Mouse (Mus musculus): ENCODE measurements around the gene Cwc25. TPM values are rescaled to one million over a fixed set of nuclear protein-coding genes. Genes with fewer than 3 reads are reported as not detected.

Cwc25 gene
- polyA plus RNA-seq, 1 experiment from 2014 or later = 11.9 TPM

DNA sequence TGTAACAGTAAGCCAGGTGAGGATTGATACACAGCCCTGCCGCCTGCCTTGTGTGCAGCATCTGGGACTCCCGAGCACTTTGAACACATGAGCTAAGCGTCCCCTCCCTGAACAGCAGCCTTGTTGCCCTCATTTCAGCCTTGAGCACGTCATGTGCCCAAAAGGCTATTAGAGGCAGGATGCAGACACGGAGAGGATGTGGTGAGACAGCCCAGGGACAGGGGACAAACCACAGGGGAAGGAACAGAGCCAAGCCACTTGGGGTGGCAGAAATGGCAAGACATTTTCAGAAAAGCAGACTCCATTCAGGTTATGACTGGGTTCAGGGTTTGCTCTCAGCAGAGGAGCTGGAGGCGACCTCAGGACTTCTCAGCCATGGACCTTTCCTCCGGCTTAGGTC is 38.0 kb downstream of the Cwc25 start:
- Histone ChIP-seq H3K9ac (ENCODE audit: low read depth, low read length) (no peak overlapping the region), H3K9me3 (ENCODE audit: control insufficient read depth, low read length) (no peaks in the 10 kb centered on the region), H3K36me3 (ENCODE audit: control insufficient read depth, insufficient read depth, low read length) (peaks cover 8% of the 10 kb centered on the region), H3K27ac (ENCODE audit: low read length) (no peak overlapping the region), H3K4me2 (ENCODE audit: low read depth, low read length) (no peak overlapping the region), H3K4me1 (ENCODE audit: control insufficient read depth, insufficient read depth, low read length) (no peaks in the 10 kb centered on the region), H3K27me3 (replicated peaks; ENCODE audit: control insufficient read depth, insufficient read depth, low read length) (no peaks in the 10 kb centered on the region), H3K4me3 (ENCODE audit: low read length) (no peak overlapping the region)
- ATAC-seq = no peak
- 74% methylated on average over 7 of the region's 7 CpGs for WGBS

DNA sequence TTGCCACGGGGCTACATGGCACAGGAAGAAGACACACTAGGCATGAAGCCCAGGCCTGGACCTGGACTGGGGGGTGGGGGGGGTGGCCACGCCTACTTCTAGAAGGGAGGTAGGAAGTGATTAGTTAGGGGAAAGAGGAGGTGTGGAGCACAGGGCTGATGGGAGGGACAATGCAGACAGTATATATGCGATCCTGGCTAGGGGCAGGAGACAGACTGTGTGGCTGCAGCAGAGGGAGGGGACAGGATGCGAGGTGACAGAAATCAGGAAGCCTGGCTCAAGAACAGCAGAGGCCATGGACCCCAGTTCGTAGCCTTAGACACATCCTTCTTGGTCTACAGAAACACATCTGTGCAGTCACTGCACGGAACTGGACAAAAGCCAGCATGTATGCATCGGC is 42.6 kb downstream of the Cwc25 start:
- Histone ChIP-seq H3K4me2 (ENCODE audit: low read depth, low read length) (no peak overlapping the region), H3K36me3 (ENCODE audit: control insufficient read depth, insufficient read depth, low read length) (peaks cover 27% of the 10 kb centered on the region)
- peak; percentile 46; the same call in 1 of the 2 replicates for ATAC-seq

GRCm38 (mm10) chr11:97721338-97721737 is 45.0 kb downstream of the Cwc25 start:
- Histone ChIP-seq H3K4me2 (ENCODE audit: low read depth, low read length) (no peak overlapping the region), H3K27me3 (replicated peaks; ENCODE audit: control insufficient read depth, insufficient read depth, low read length) (no peaks in the 10 kb centered on the region), H3K4me1 (ENCODE audit: control insufficient read depth, insufficient read depth, low read length) (no peaks in the 10 kb centered on the region), H3K9ac (ENCODE audit: low read depth, low read length) (no peak overlapping the region), H3K36me3 (ENCODE audit: control insufficient read depth, insufficient read depth, low read length) (peaks cover 28% of the 10 kb centered on the region), H3K27ac (ENCODE audit: low read length) (no peak overlapping the region), H3K4me3 (ENCODE audit: low read length) (no peak overlapping the region), H3K9me3 (ENCODE audit: control insufficient read depth, low read length) (no peaks in the 10 kb centered on the region)
- 94% methylated on average over 4 of the region's 4 CpGs for WGBS
- ATAC-seq = no peak

More for the DNA sequence above, 42.6 kb downstream of the Cwc25 start:
- 77% methylated on average over 7 of the region's 7 CpGs for WGBS
- no peaks in the 10 kb centered on the region for H3K27me3 ChIP-seq (replicated peaks; ENCODE audit: control insufficient read depth, insufficient read depth, low read length)
- H3K9me3 ChIP-seq (ENCODE audit: control insufficient read depth, low read length) = no peaks in the 10 kb centered on the region
- no peak overlapping the region for H3K9ac ChIP-seq (ENCODE audit: low read depth, low read length)
- H3K4me3 ChIP-seq (ENCODE audit: low read length) = no peak overlapping the region
- H3K27ac ChIP-seq (ENCODE audit: low read length) = no peak overlapping the region
- H3K4me1 ChIP-seq (ENCODE audit: control insufficient read depth, insufficient read depth, low read length) = no peaks in the 10 kb centered on the region

- no peaks in the 10 kb centered on the region for H3K9me3 ChIP-seq (ENCODE audit: control insufficient read depth, low read length)
- no peak overlapping the region for H3K9ac ChIP-seq (ENCODE audit: low read depth, low read length)
- peaks cover 32% of the 10 kb centered on the region for H3K36me3 ChIP-seq (ENCODE audit: control insufficient read depth, insufficient read depth, low read length)
- H3K4me1 ChIP-seq (ENCODE audit: control insufficient read depth, insufficient read depth, low read length) = no peaks in the 10 kb centered on the region
- H3K4me2 ChIP-seq (ENCODE audit: low read depth, low read length) = no peak overlapping the region
- WGBS = 89% methylated on average over 4 of the region's 4 CpGs
- H3K27me3 ChIP-seq (replicated peaks; ENCODE audit: control insufficient read depth, insufficient read depth, low read length) = no peaks in the 10 kb centered on the region
- no peak overlapping the region for H3K4me3 ChIP-seq (ENCODE audit: low read length)
- no peak for ATAC-seq
- no peak overlapping the region for H3K27ac ChIP-seq (ENCODE audit: low read length)
Observed at GRCm38 (mm10) chr11:97719041-97719440, 47.3 kb downstream of the Cwc25 start.

GRCm38 (mm10) chr11:97718281-97718860 is 48.0 kb downstream of the Cwc25 start:
- ATAC-seq = no peak
- no peaks in the 10 kb centered on the region for H3K27me3 ChIP-seq (replicated peaks; ENCODE audit: control insufficient read depth, insufficient read depth, low read length)
- H3K4me1 ChIP-seq (ENCODE audit: control insufficient read depth, insufficient read depth, low read length) = no peaks in the 10 kb centered on the region
- no peak overlapping the region for H3K4me3 ChIP-seq (ENCODE audit: low read length)
- H3K27ac ChIP-seq (ENCODE audit: low read length) = no peak overlapping the region
- 81% methylated on average over 15 of the region's 15 CpGs for WGBS
- H3K36me3 ChIP-seq (ENCODE audit: control insufficient read depth, insufficient read depth, low read length) = peaks cover 37% of the 10 kb centered on the region
- no peak overlapping the region for H3K9ac ChIP-seq (ENCODE audit: low read depth, low read length)
- H3K9me3 ChIP-seq (ENCODE audit: control insufficient read depth, low read length) = no peaks in the 10 kb centered on the region
- no peak overlapping the region for H3K4me2 ChIP-seq (ENCODE audit: low read depth, low read length)

DNA sequence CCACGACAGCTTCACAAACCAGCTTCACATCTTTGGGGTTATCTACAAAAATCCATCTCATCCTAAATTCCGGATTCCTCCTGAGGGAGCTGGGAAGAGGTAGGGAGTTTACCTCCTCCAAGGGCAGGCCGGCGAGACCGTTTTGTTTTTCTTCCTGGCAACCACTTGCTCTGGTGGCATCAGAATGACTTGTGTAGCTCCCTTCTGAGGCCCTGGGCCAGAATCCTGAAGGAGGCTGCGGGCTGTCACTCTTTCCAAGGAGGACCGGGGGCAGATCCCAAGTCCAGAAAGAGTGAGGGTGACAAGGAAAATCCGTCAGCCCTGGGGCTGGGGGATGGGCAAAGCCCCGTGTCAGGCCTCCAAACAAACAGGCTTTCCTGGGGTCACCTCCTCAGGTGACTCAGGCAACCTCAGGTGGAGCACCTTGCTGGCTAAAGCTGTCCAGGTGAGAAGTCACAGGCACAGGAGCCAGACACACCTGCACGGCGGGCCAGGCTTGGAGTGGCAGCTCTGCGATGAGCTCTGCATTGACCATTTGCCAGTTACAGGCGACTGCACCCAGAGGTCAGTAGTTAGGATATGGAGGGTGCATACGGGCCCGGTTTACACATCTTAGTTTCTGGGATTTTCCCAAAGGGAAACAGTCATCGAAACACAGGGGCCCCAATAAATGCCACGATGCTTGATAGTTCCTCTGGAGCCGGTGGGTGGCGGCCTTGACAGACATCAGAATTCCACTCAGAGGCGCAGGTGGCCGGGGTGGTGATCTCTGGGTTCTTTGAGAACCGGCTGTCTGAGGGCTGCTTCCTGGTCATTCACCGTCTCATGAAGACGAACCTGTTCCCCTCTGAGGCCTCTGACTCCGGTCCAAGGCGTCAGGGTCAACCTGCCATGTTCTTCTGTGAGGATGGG is 48.7 kb downstream of the Cwc25 start:
- no peak overlapping the region for H3K4me3 ChIP-seq (ENCODE audit: low read length)
- H3K4me2 ChIP-seq (ENCODE audit: low read depth, low read length) = no peak overlapping the region
- H3K9ac ChIP-seq (ENCODE audit: low read depth, low read length) = no peak overlapping the region
- no peaks in the 10 kb centered on the region for H3K9me3 ChIP-seq (ENCODE audit: control insufficient read depth, low read length)
- no peak for ATAC-seq
- H3K36me3 ChIP-seq (ENCODE audit: control insufficient read depth, insufficient read depth, low read length) = peaks cover 39% of the 10 kb centered on the region
- no peak overlapping the region for H3K27ac ChIP-seq (ENCODE audit: low read length)
- 84% methylated on average over 26 of the region's 26 CpGs for WGBS
- no peaks in the 10 kb centered on the region for H3K27me3 ChIP-seq (replicated peaks; ENCODE audit: control insufficient read depth, insufficient read depth, low read length)
- no peaks in the 10 kb centered on the region for H3K4me1 ChIP-seq (ENCODE audit: control insufficient read depth, insufficient read depth, low read length)

DNA sequence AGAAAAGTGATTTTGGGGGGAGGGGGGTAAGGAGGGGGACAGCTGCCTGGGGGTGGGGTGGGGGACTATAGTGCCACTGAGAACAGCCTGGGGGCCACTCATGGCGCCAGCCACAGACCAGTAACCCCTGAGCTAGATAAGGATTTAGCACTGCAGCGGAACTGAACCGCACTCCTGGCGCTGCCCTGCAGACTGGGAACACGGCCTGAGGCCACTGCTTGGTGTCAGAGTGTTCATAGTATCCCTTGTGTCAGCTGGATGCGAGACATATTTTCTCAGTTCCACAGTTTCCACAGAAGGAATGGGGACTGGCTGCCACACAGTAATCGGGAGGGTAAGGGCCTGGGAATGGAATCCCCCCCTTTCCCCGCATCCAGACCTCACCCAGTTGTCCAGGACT is 50.3 kb downstream of the Cwc25 start:
- 90% methylated on average over 8 of the region's 8 CpGs for WGBS

GRCm38 (mm10) chr11:97714784-97715760 is 51.3 kb downstream of the Cwc25 start:
- H3K9ac ChIP-seq (ENCODE audit: low read depth, low read length) = no peak overlapping the region
- 87% methylated on average over 14 of the region's 14 CpGs for WGBS
- H3K27me3 ChIP-seq (replicated peaks; ENCODE audit: control insufficient read depth, insufficient read depth, low read length) = no peaks in the 10 kb centered on the region
- H3K9me3 ChIP-seq (ENCODE audit: control insufficient read depth, low read length) = no peaks in the 10 kb centered on the region
- no peak for ATAC-seq
- no peak overlapping the region for H3K27ac ChIP-seq (ENCODE audit: low read length)
- H3K36me3 ChIP-seq (ENCODE audit: control insufficient read depth, insufficient read depth, low read length) = peaks cover 29% of the 10 kb centered on the region
- H3K4me2 ChIP-seq (ENCODE audit: low read depth, low read length) = no peak overlapping the region
- H3K4me1 ChIP-seq (ENCODE audit: control insufficient read depth, insufficient read depth, low read length) = no peaks in the 10 kb centered on the region
- H3K4me3 ChIP-seq (ENCODE audit: low read length) = no peak overlapping the region

More for the DNA sequence above, 50.3 kb downstream of the Cwc25 start:
- no peak overlapping the region for H3K9ac ChIP-seq (ENCODE audit: low read depth, low read length)
- no peaks in the 10 kb centered on the region for H3K9me3 ChIP-seq (ENCODE audit: control insufficient read depth, low read length)
- no peak overlapping the region for H3K27ac ChIP-seq (ENCODE audit: low read length)
- no peaks in the 10 kb centered on the region for H3K4me1 ChIP-seq (ENCODE audit: control insufficient read depth, insufficient read depth, low read length)
- no peaks in the 10 kb centered on the region for H3K27me3 ChIP-seq (replicated peaks; ENCODE audit: control insufficient read depth, insufficient read depth, low read length)
- H3K36me3 ChIP-seq (ENCODE audit: control insufficient read depth, insufficient read depth, low read length) = peaks cover 29% of the 10 kb centered on the region
- no peak overlapping the region for H3K4me2 ChIP-seq (ENCODE audit: low read depth, low read length)
- H3K4me3 ChIP-seq (ENCODE audit: low read length) = no peak overlapping the region
- ATAC-seq = no peak

DNA sequence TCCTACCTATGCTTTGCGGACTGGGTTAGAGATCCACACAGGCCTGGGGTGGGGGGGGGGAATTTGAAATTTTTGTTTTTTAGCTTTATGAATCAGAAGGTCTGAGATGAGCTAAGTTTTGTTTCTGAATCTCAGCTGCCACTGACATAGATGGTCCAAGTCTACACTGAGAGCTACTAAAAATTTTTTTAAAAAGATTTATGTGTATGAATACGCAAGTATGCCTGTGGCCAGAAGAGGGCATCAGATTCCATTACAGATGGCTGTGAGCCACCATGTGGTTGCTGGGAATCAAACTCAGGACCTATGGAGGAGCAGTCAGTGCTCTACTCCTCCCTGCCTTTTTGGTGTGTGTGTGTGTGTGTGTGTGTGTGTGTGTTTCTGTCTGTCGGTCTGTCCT is 52.0 kb downstream of the Cwc25 start:
- Histone ChIP-seq H3K4me1 (ENCODE audit: control insufficient read depth, insufficient read depth, low read length) (no peaks in the 10 kb centered on the region), H3K9ac (ENCODE audit: low read depth, low read length) (no peak overlapping the region), H3K27ac (ENCODE audit: low read length) (no peak overlapping the region), H3K4me3 (ENCODE audit: low read length) (no peak overlapping the region), H3K9me3 (ENCODE audit: control insufficient read depth, low read length) (no peaks in the 10 kb centered on the region), H3K4me2 (ENCODE audit: low read depth, low read length) (no peak overlapping the region), H3K27me3 (replicated peaks; ENCODE audit: control insufficient read depth, insufficient read depth, low read length) (no peaks in the 10 kb centered on the region), H3K36me3 (ENCODE audit: control insufficient read depth, insufficient read depth, low read length) (peaks cover 27% of the 10 kb centered on the region)
- no peak for ATAC-seq
- WGBS = 95% methylated on average over 3 of the region's 3 CpGs

Measured in intestine, embryonic 16.5 days (tissue).